Mouse (Mus musculus): ENCODE measurements at regions not wholly inside any gene's neighbourhood (a gene's known extent, or its start where the extent isn't known, plus 50 kb on each side); places are given as distances from the start of the nearest gene placed in this dataset.
A peak's percentile ranks its signal among the peaks of the same experiment; 100 is the strongest.
"Not testable (repeated sequence)": the region's sequence is repeated elsewhere in the genome, so short reads cannot be mapped to it uniquely, and the experiment has no call there.

- no peak for DNase-seq (ENCODE audit: low spot score)
- Histone ChIP-seq H3K27me3 (ENCODE audit: control insufficient read depth, insufficient read depth, low read length) (no peaks in the 10 kb centered on the region), H3K36me3 (ENCODE audit: control insufficient read depth, insufficient read depth, low read length) (no peaks in the 10 kb centered on the region), H3K4me3 (ENCODE audit: low read depth, low read length) (no peak overlapping the region), H3K9me3 (ENCODE audit: control insufficient read depth, low read length) (no peaks in the 10 kb centered on the region), H3K4me2 (ENCODE audit: low read depth) (no peak overlapping the region), H3K4me1 (ENCODE audit: control insufficient read depth, insufficient read depth, low read length) (no peaks in the 10 kb centered on the region), H3K9ac (ENCODE audit: low read length) (no peak overlapping the region), H3K27ac (ENCODE audit: low read depth, low read length) (no peak overlapping the region)
- WGBS = 18% methylated on average over 6 of the region's 6 CpGs
- no peak for ATAC-seq (ENCODE audit: insufficient read depth, low FRiP score, low TSS enrichment)
Observed at GRCm38 (mm10) chr13:25639522-25640291, 369.4 kb upstream of the Nrsn1 start.

GRCm38 (mm10) chr13:25629466-25629865 is 359.2 kb upstream of the Nrsn1 start:
- no peak for DNase-seq (ENCODE audit: low spot score)

GRCm38 (mm10) chr13:25617578-25617977 is 347.3 kb upstream of the Nrsn1 start:
- Histone ChIP-seq H3K9me3 (ENCODE audit: control insufficient read depth, low read length) (no peaks in the 10 kb centered on the region), H3K36me3 (ENCODE audit: control insufficient read depth, insufficient read depth, low read length) (no peaks in the 10 kb centered on the region), H3K4me3 (ENCODE audit: low read depth, low read length) (no peak overlapping the region), H3K4me1 (ENCODE audit: control insufficient read depth, insufficient read depth, low read length) (no peaks in the 10 kb centered on the region), H3K27ac (ENCODE audit: low read depth, low read length) (no peak overlapping the region), H3K27me3 (ENCODE audit: control insufficient read depth, insufficient read depth, low read length) (no peaks in the 10 kb centered on the region), H3K9ac (ENCODE audit: low read length) (no peak overlapping the region), H3K4me2 (ENCODE audit: low read depth) (no peak overlapping the region)
- no peak for ATAC-seq (ENCODE audit: insufficient read depth, low FRiP score, low TSS enrichment)
- 40% methylated on average over 4 of the region's 4 CpGs for WGBS
- no peak for DNase-seq (ENCODE audit: low spot score)

More at GRCm38 (mm10) chr13:25629466-25629865, 359.2 kb upstream of the Nrsn1 start:
- Histone ChIP-seq H3K9ac (ENCODE audit: low read length) (no peak overlapping the region), H3K36me3 (ENCODE audit: control insufficient read depth, insufficient read depth, low read length) (no peaks in the 10 kb centered on the region), H3K4me2 (ENCODE audit: low read depth) (no peak overlapping the region), H3K27ac (ENCODE audit: low read depth, low read length) (no peak overlapping the region), H3K9me3 (ENCODE audit: control insufficient read depth, low read length) (no peaks in the 10 kb centered on the region), H3K27me3 (ENCODE audit: control insufficient read depth, insufficient read depth, low read length) (no peaks in the 10 kb centered on the region), H3K4me1 (ENCODE audit: control insufficient read depth, insufficient read depth, low read length) (no peaks in the 10 kb centered on the region), H3K4me3 (ENCODE audit: low read depth, low read length) (no peak overlapping the region)
- WGBS = 61% methylated on average over 4 of the region's 4 CpGs
- ATAC-seq (ENCODE audit: insufficient read depth, low FRiP score, low TSS enrichment) = no peak

GRCm38 (mm10) chr13:25611986-25612385 is 341.7 kb upstream of the Nrsn1 start:
- no peak for DNase-seq (ENCODE audit: low spot score)
- 55% methylated on average over 4 of the region's 4 CpGs for WGBS

GRCm38 (mm10) chr13:25609641-25610040 is 339.3 kb upstream of the Nrsn1 start:
- no peaks in the 10 kb centered on the region for H3K36me3 ChIP-seq (ENCODE audit: control insufficient read depth, insufficient read depth, low read length)
- H3K4me2 ChIP-seq (ENCODE audit: low read depth) = no peak overlapping the region
- no peak for ATAC-seq (ENCODE audit: insufficient read depth, low FRiP score, low TSS enrichment)
- no peaks in the 10 kb centered on the region for H3K9me3 ChIP-seq (ENCODE audit: control insufficient read depth, low read length)
- DNase-seq (ENCODE audit: low spot score) = no peak
- WGBS = 82% methylated on average over 4 of the region's 4 CpGs
- H3K4me3 ChIP-seq (ENCODE audit: low read depth, low read length) = no peak overlapping the region
- H3K9ac ChIP-seq (ENCODE audit: low read length) = no peak overlapping the region
- H3K4me1 ChIP-seq (ENCODE audit: control insufficient read depth, insufficient read depth, low read length) = no peaks in the 10 kb centered on the region
- H3K27me3 ChIP-seq (ENCODE audit: control insufficient read depth, insufficient read depth, low read length) = no peaks in the 10 kb centered on the region
- H3K27ac ChIP-seq (ENCODE audit: low read depth, low read length) = no peak overlapping the region

More at GRCm38 (mm10) chr13:25611986-25612385, 341.7 kb upstream of the Nrsn1 start:
- Histone ChIP-seq H3K9ac (ENCODE audit: low read length) (no peak overlapping the region), H3K27me3 (ENCODE audit: control insufficient read depth, insufficient read depth, low read length) (no peaks in the 10 kb centered on the region), H3K27ac (ENCODE audit: low read depth, low read length) (no peak overlapping the region), H3K4me2 (ENCODE audit: low read depth) (no peak overlapping the region), H3K4me1 (ENCODE audit: control insufficient read depth, insufficient read depth, low read length) (no peaks in the 10 kb centered on the region), H3K36me3 (ENCODE audit: control insufficient read depth, insufficient read depth, low read length) (no peaks in the 10 kb centered on the region), H3K4me3 (ENCODE audit: low read depth, low read length) (no peak overlapping the region), H3K9me3 (ENCODE audit: control insufficient read depth, low read length) (no peaks in the 10 kb centered on the region)
- ATAC-seq (ENCODE audit: insufficient read depth, low FRiP score, low TSS enrichment) = no peak

- no peaks in the 10 kb centered on the region for H3K9me3 ChIP-seq (ENCODE audit: control insufficient read depth, low read length)
- H3K4me3 ChIP-seq (ENCODE audit: low read depth, low read length) = no peak overlapping the region
- no peaks in the 10 kb centered on the region for H3K27me3 ChIP-seq (ENCODE audit: control insufficient read depth, insufficient read depth, low read length)
- 64% methylated on average over 1 of the region's 1 CpGs for WGBS
- no peak for ATAC-seq (ENCODE audit: insufficient read depth, low FRiP score, low TSS enrichment)
- H3K4me1 ChIP-seq (ENCODE audit: control insufficient read depth, insufficient read depth, low read length) = no peaks in the 10 kb centered on the region
- no peak overlapping the region for H3K9ac ChIP-seq (ENCODE audit: low read length)
- H3K27ac ChIP-seq (ENCODE audit: low read depth, low read length) = no peak overlapping the region
- DNase-seq (ENCODE audit: low spot score) = no peak
- no peaks in the 10 kb centered on the region for H3K36me3 ChIP-seq (ENCODE audit: control insufficient read depth, insufficient read depth, low read length)
- no peak overlapping the region for H3K4me2 ChIP-seq (ENCODE audit: low read depth)
Observed at GRCm38 (mm10) chr13:25609241-25609640, 338.9 kb upstream of the Nrsn1 start.

- not testable (repeated sequence) for H3K36me3 ChIP-seq (ENCODE audit: control insufficient read depth, insufficient read depth, low read length); H3K27me3 ChIP-seq (ENCODE audit: control insufficient read depth, insufficient read depth, low read length); H3K4me1 ChIP-seq (ENCODE audit: control insufficient read depth, insufficient read depth, low read length); H3K4me2 ChIP-seq (ENCODE audit: low read depth); DNase-seq (ENCODE audit: low spot score); ATAC-seq (ENCODE audit: insufficient read depth, low FRiP score, low TSS enrichment); H3K9ac ChIP-seq (ENCODE audit: low read length); H3K27ac ChIP-seq (ENCODE audit: low read depth, low read length); H3K9me3 ChIP-seq (ENCODE audit: control insufficient read depth, low read length); H3K4me3 ChIP-seq (ENCODE audit: low read depth, low read length)
Observed at GRCm38 (mm10) chr13:25601351-25601750, 331.0 kb upstream of the Nrsn1 start.

GRCm38 (mm10) chr13:25594629-25595028 is 324.3 kb upstream of the Nrsn1 start:
- DNase-seq (ENCODE audit: low spot score) (peak; percentile 19), ATAC-seq (ENCODE audit: insufficient read depth, low FRiP score, low TSS enrichment) (peak; percentile 81)
- no peaks in the 10 kb centered on the region for H3K9me3 ChIP-seq (ENCODE audit: control insufficient read depth, low read length)
- H3K36me3 ChIP-seq (ENCODE audit: control insufficient read depth, insufficient read depth, low read length) = no peaks in the 10 kb centered on the region
- no peak overlapping the region for H3K9ac ChIP-seq (ENCODE audit: low read length)
- WGBS = 42% methylated on average over 3 of the region's 3 CpGs
- H3K4me3 ChIP-seq (ENCODE audit: low read depth, low read length) = no peak overlapping the region
- no peaks in the 10 kb centered on the region for H3K27me3 ChIP-seq (ENCODE audit: control insufficient read depth, insufficient read depth, low read length)
- no peak overlapping the region for H3K4me2 ChIP-seq (ENCODE audit: low read depth)
- no peak overlapping the region for H3K27ac ChIP-seq (ENCODE audit: low read depth, low read length)
- peaks cover 5% of the 10 kb centered on the region for H3K4me1 ChIP-seq (ENCODE audit: control insufficient read depth, insufficient read depth, low read length)

- 82% methylated on average over 5 of the region's 5 CpGs for WGBS
- DNase-seq (ENCODE audit: low spot score) = no peak
- Histone ChIP-seq H3K4me3 (ENCODE audit: low read depth, low read length) (no peak overlapping the region), H3K9ac (ENCODE audit: low read length) (no peak overlapping the region), H3K4me2 (ENCODE audit: low read depth) (no peak overlapping the region), H3K36me3 (ENCODE audit: control insufficient read depth, insufficient read depth, low read length) (no peaks in the 10 kb centered on the region), H3K4me1 (ENCODE audit: control insufficient read depth, insufficient read depth, low read length) (no peaks in the 10 kb centered on the region), H3K27ac (ENCODE audit: low read depth, low read length) (no peak overlapping the region), H3K27me3 (ENCODE audit: control insufficient read depth, insufficient read depth, low read length) (no peaks in the 10 kb centered on the region), H3K9me3 (ENCODE audit: control insufficient read depth, low read length) (no peaks in the 10 kb centered on the region)
- no peak for ATAC-seq (ENCODE audit: insufficient read depth, low FRiP score, low TSS enrichment)
Observed at GRCm38 (mm10) chr13:25570641-25571040, 300.3 kb upstream of the Nrsn1 start.
